Mouse (Mus musculus): ENCODE results near the gene Fat3. TPM values are rescaled to one million over a fixed set of nuclear protein-coding genes. Genes with fewer than 3 reads are reported as not detected.

Fat3 gene
- polyA plus RNA-seq, 1 experiment from 2014 or later: 6.5 TPM

GRCm38 (mm10) chr9:16002991-16003390 is 498.1 kb downstream of the Fat3 start:
- Histone ChIP-seq H3K9me3 (no peaks in the 10 kb centered on the region), H3K27me3 (ENCODE audit: insufficient read depth, poor library complexity, severe bottlenecking) (no peaks in the 10 kb centered on the region), H3K27ac (no peak overlapping the region), H3K4me3 (no peak overlapping the region), H3K4me1 (replicated peaks) (no peaks in the 10 kb centered on the region), H3K36me3 (peaks cover 48% of the 10 kb centered on the region)
- WGBS: 86% methylated on average over 1 of the region's 1 CpGs
- DNase-seq (ENCODE audit: low spot score): no peak

- 0 out of 2 replicates have a peak, but pooled peaks cover 4% of the 10 kb centered on the region for H3K4me1 ChIP-seq (replicated peaks)
- H3K27ac ChIP-seq: no peak overlapping the region
- H3K36me3 ChIP-seq: peaks cover 50% of the 10 kb centered on the region
- WGBS: 85% methylated on average over 7 of the region's 7 CpGs
- H3K4me3 ChIP-seq: no peak overlapping the region
- H3K9me3 ChIP-seq: no peaks in the 10 kb centered on the region
- no peaks in the 10 kb centered on the region for H3K27me3 ChIP-seq (ENCODE audit: insufficient read depth, poor library complexity, severe bottlenecking)
- no peak for DNase-seq (ENCODE audit: low spot score)
Observed at GRCm38 (mm10) chr9:15994762-15995161, 506.3 kb downstream of the Fat3 start.

- Histone ChIP-seq H3K27ac (no peak overlapping the region), H3K27me3 (ENCODE audit: insufficient read depth, poor library complexity, severe bottlenecking) (no peaks in the 10 kb centered on the region), H3K4me3 (no peak overlapping the region), H3K9me3 (no peaks in the 10 kb centered on the region), H3K36me3 (peaks cover 48% of the 10 kb centered on the region), H3K4me1 (replicated peaks) (0 out of 2 replicates have a peak, but pooled peaks cover 4% of the 10 kb centered on the region)
- no peak for DNase-seq (ENCODE audit: low spot score)
- WGBS: 80% methylated on average over 4 of the region's 4 CpGs
Observed at GRCm38 (mm10) chr9:15994177-15994576, 506.9 kb downstream of the Fat3 start.

GRCm38 (mm10) chr9:15992158-15992846 is 508.8 kb downstream of the Fat3 start:
- Histone ChIP-seq H3K27ac (no peak overlapping the region), H3K27me3 (ENCODE audit: insufficient read depth, poor library complexity, severe bottlenecking) (no peaks in the 10 kb centered on the region), H3K4me3 (no peak overlapping the region), H3K9me3 (no peaks in the 10 kb centered on the region), H3K4me1 (replicated peaks) (0 out of 2 replicates have a peak, but pooled peaks cover 4% of the 10 kb centered on the region), H3K36me3 (peaks cover 36% of the 10 kb centered on the region)
- no peak for DNase-seq (ENCODE audit: low spot score)
- 69% methylated on average over 7 of the region's 7 CpGs for WGBS

DNA sequence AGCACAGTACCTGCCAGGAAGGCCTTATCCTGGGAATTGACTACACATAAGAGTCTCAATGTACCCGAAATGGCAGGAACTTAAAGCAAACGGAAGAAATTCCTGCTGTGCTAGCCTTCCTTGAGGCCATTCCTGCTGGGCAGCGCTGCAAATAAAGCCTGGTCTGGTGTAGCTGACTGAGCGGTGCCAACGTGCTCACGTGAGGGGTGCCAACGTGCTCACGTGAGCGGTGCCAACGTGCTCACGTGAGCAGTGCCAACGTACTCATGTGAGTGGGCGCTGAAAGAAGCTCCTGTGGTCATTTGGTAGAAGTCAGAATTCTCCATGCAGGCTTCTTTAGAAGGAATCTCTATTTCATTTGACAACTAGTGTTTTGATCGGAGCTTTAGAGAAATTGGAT is 522.8 kb downstream of the Fat3 start:
- H3K4me1 ChIP-seq (replicated peaks): 0 out of 2 replicates have a peak, but pooled peaks cover 7% of the 10 kb centered on the region
- no peaks in the 10 kb centered on the region for H3K9me3 ChIP-seq
- no peak overlapping the region for H3K4me3 ChIP-seq
- no peaks in the 10 kb centered on the region for H3K27me3 ChIP-seq (ENCODE audit: insufficient read depth, poor library complexity, severe bottlenecking)
- WGBS: 87% methylated on average over 14 of the region's 14 CpGs
- 0 out of 2 replicates have a peak, but pooled peaks cover 8% of the 10 kb centered on the region for H3K36me3 ChIP-seq
- no peak for DNase-seq (ENCODE audit: low spot score)
- H3K27ac ChIP-seq: no peak overlapping the region

- Histone ChIP-seq H3K27ac (no peak overlapping the region), H3K36me3 (0 out of 2 replicates have a peak, but pooled peaks cover 3% of the 10 kb centered on the region), H3K27me3 (ENCODE audit: insufficient read depth, poor library complexity, severe bottlenecking) (no peaks in the 10 kb centered on the region), H3K4me3 (no peak overlapping the region), H3K4me1 (replicated peaks) (0 out of 2 replicates have a peak, but pooled peaks cover 7% of the 10 kb centered on the region), H3K9me3 (no peaks in the 10 kb centered on the region)
- no peak for DNase-seq (ENCODE audit: low spot score)
- WGBS: 70% methylated on average over 12 of the region's 12 CpGs
Observed at GRCm38 (mm10) chr9:15976959-15977663, 524.0 kb downstream of the Fat3 start.

- 89% methylated on average over 2 of the region's 2 CpGs for WGBS
- H3K27ac ChIP-seq: no peak overlapping the region
- H3K36me3 ChIP-seq: 0 out of 2 replicates have a peak, but pooled peaks cover 3% of the 10 kb centered on the region
- H3K9me3 ChIP-seq: no peaks in the 10 kb centered on the region
- DNase-seq (ENCODE audit: low spot score): no peak
- H3K4me3 ChIP-seq: no peak overlapping the region
- H3K4me1 ChIP-seq (replicated peaks): 0 out of 2 replicates have a peak, but pooled peaks cover 7% of the 10 kb centered on the region
- no peaks in the 10 kb centered on the region for H3K27me3 ChIP-seq (ENCODE audit: insufficient read depth, poor library complexity, severe bottlenecking)
Observed at GRCm38 (mm10) chr9:15975999-15976398, 525.1 kb downstream of the Fat3 start.

GRCm38 (mm10) chr9:15972201-15972600 is 528.9 kb downstream of the Fat3 start:
- Histone ChIP-seq H3K4me1 (replicated peaks) (0 out of 2 replicates have a peak, but pooled peaks cover 2% of the 10 kb centered on the region), H3K4me3 (no peak overlapping the region), H3K27ac (no peak overlapping the region), H3K27me3 (ENCODE audit: insufficient read depth, poor library complexity, severe bottlenecking) (no peaks in the 10 kb centered on the region), H3K36me3 (peaks cover 29% of the 10 kb centered on the region), H3K9me3 (no peaks in the 10 kb centered on the region)
- DNase-seq (ENCODE audit: low spot score): no peak
- WGBS: 76% methylated on average over 1 of the region's 1 CpGs

DNA sequence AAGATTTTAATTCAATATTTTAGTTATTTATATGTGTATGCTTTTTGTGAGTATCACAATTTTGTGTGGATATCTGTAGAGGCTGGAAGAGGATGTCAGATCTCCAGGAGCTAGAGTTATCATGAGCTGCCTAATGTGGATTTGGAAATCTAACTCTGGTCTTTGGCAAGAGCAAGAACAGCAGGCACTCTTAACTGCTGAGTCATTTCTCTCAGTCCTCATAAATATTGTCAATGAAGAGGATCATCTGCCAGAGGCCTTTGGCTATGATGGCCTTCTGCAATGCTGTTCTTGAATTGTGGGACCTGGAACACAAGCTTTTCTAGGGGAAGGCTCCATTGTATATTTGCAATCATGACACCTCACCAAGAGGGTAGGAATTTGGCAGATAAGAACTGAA is 529.7 kb downstream of the Fat3 start:
- DNase-seq (ENCODE audit: low spot score): no peak
- peaks cover 36% of the 10 kb centered on the region for H3K36me3 ChIP-seq
- no peaks in the 10 kb centered on the region for H3K9me3 ChIP-seq
- H3K4me1 ChIP-seq (replicated peaks): no peaks in the 10 kb centered on the region
- no peaks in the 10 kb centered on the region for H3K27me3 ChIP-seq (ENCODE audit: insufficient read depth, poor library complexity, severe bottlenecking)
- H3K4me3 ChIP-seq: no peak overlapping the region
- H3K27ac ChIP-seq: no peak overlapping the region

GRCm38 (mm10) chr9:15964198-15964597 is 536.9 kb downstream of the Fat3 start:
- 77% methylated on average over 3 of the region's 3 CpGs for WGBS
- no peak overlapping the region for H3K4me3 ChIP-seq
- H3K27ac ChIP-seq: no peak overlapping the region
- H3K27me3 ChIP-seq (ENCODE audit: insufficient read depth, poor library complexity, severe bottlenecking): no peaks in the 10 kb centered on the region
- peaks cover 73% of the 10 kb centered on the region for H3K36me3 ChIP-seq
- no peaks in the 10 kb centered on the region for H3K4me1 ChIP-seq (replicated peaks)
- no peak for DNase-seq (ENCODE audit: low spot score)
- no peaks in the 10 kb centered on the region for H3K9me3 ChIP-seq

GRCm38 (mm10) chr9:15962886-15963285 is 538.2 kb downstream of the Fat3 start:
- H3K36me3 ChIP-seq: peaks cover 69% of the 10 kb centered on the region
- H3K4me1 ChIP-seq (replicated peaks): peaks cover 7% of the 10 kb centered on the region; the same call in 1 of the 2 replicates
- H3K4me3 ChIP-seq: no peak overlapping the region
- no peaks in the 10 kb centered on the region for H3K27me3 ChIP-seq (ENCODE audit: insufficient read depth, poor library complexity, severe bottlenecking)
- H3K27ac ChIP-seq: no peak overlapping the region
- DNase-seq (ENCODE audit: low spot score): no peak
- 84% methylated on average over 2 of the region's 2 CpGs for WGBS
- no peaks in the 10 kb centered on the region for H3K9me3 ChIP-seq

- Histone ChIP-seq H3K27ac (no peak overlapping the region), H3K4me1 (replicated peaks) (peaks cover 7% of the 10 kb centered on the region; the same call in 1 of the 2 replicates), H3K9me3 (no peaks in the 10 kb centered on the region), H3K36me3 (peaks cover 44% of the 10 kb centered on the region), H3K27me3 (ENCODE audit: insufficient read depth, poor library complexity, severe bottlenecking) (no peaks in the 10 kb centered on the region), H3K4me3 (no peak overlapping the region)
- 69% methylated on average over 3 of the region's 3 CpGs for WGBS
- no peak for DNase-seq (ENCODE audit: low spot score)
Observed at GRCm38 (mm10) chr9:15958224-15958787, 542.8 kb downstream of the Fat3 start.

DNA sequence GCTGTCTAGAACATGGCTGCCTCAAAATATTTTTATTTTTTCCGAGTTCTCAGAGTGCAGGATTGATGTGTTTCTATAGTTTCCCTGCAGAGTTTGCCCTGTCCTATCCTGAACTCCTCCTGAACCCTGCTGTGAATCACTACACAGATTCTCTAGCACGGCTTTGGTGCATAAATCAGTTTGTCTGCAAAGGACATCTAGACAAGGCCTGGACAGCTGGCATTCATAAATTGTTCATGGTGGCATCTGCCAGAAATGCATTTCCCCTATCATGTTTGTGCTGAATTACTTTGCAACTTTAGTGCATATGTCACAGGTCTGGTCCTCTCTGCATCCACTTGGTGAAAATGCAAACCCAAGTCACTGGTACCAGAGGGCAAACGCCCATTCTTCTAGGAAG is 543.3 kb downstream of the Fat3 start:
- Histone ChIP-seq H3K4me3 (no peak overlapping the region), H3K27ac (no peak overlapping the region), H3K9me3 (no peaks in the 10 kb centered on the region), H3K4me1 (replicated peaks) (peaks cover 7% of the 10 kb centered on the region; the same call in 1 of the 2 replicates), H3K36me3 (peaks cover 40% of the 10 kb centered on the region), H3K27me3 (ENCODE audit: insufficient read depth, poor library complexity, severe bottlenecking) (no peaks in the 10 kb centered on the region)
- 65% methylated on average over 3 of the region's 3 CpGs for WGBS
- DNase-seq (ENCODE audit: low spot score): no peak

Measured in hindbrain, embryonic 10.5 days (tissue).